Mouse (Mus musculus): ENCODE measurements around the gene Klhdc3.

DNA sequence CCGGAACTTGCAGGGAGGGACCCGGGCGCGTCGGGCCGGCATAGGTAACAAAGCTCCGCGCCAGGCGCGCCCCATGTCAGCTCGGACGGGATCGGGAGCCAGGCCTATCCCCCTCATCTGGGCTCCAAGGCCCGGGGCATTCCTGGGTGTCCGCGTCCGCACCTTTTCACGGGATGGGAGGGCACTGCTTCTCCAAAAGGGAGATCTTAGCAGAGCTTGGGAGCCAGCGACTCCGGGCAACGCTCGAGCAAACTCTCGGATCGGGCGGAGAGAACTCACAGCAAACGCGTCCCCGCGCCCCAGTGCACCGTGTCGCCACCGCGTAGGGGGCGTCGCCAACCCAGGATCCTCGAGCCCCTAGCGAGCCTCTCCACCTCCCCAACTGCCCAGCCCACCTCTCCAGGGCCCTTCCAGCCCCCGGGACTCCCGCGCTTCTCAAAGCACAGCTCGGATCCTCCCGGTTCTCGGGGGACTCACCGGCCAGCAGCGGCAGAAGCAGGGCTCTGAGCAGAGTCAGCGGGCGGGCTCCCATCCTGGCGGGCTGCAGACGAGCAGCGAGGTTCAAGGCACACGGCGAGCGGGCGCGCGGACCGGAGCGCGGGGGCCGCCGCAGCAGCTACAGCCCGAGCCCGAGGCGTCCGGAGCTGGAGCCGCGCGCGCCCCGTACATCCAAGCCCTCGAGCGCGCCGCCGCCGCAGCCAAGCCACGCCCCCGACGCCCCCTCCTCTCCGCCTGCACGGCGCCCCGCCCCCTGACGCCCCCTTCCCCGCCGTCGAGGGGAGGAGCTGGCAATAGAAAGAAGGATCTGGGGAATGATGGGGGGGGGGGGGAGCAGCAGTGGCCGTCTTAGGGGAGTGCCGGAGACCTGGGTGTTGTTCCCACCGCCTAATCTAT is 51.7 kb downstream of the Klhdc3 start, which contains the start of gene Ptk7:
- TF ChIP-seq EP300 (IDR thresholded peaks at IDR 0.05; ENCODE audit: low read depth) (no peak), CTCF (IDR thresholded peaks at IDR 0.05; ENCODE audit: low read depth) (no peak)

All from heart, postnatal 0 days (tissue).